Mouse (Mus musculus): ENCODE data around the gene Svs4. TPM values are rescaled to one million over a fixed set of nuclear protein-coding genes. Genes with fewer than 3 reads are reported as not detected.

Svs4 gene
- not detected in 2 replicates for polyA plus RNA-seq (2012; rRNA removed)

GRCm38 (mm10) chr2:164278359-164278758, at the start of gene Svs4:
Gene Svs4 (minus strand): TSS chr2:164278459.

GRCm38 (mm10) chr2:164316451-164316850, 38.2 kb upstream of the Svs4 start, which contains the start of gene Svs6:
Gene Svs6 (plus strand): TSS chr2:164316751.

GRCm38 (mm10) chr2:164288968-164289367, 10.7 kb upstream of the Svs4 start, which contains the start of gene Svs3a:
Gene Svs3a (plus strand): TSS chr2:164289268.

GRCm38 (mm10) chr2:164256540-164256939, 21.7 kb downstream of the Svs4 start, which contains the start of gene Svs3b:
Gene Svs3b (minus strand): TSS chr2:164256640.

GRCm38 (mm10) chr2:164238366-164238765, 39.9 kb downstream of the Svs4 start, which contains the start of gene Svs2:
Gene Svs2 (minus strand): TSS chr2:164238466.

Other genes starting within 250 kb of the Svs4 start
- 20.1 and 23.7 TPM in 2 replicates for gene Stk4, start 208.1 kb downstream of the Svs4 start, polyA plus RNA-seq (2012; rRNA removed)
- gene Tomm34, start 207.3 kb downstream of the Svs4 start, polyA plus RNA-seq (2012; rRNA removed), result 31.5 and 36.4 TPM in 2 replicates
- 0.68 and 1.5 TPM in 2 replicates for gene Kcns1, start 107.3 kb downstream of the Svs4 start, polyA plus RNA-seq (2012; rRNA removed)
- not detected in 2 replicates for gene Wfdc5, start 95.7 kb downstream of the Svs4 start, polyA plus RNA-seq (2012; rRNA removed)
- not detected in 2 replicates for gene Wfdc12, start 87.9 kb downstream of the Svs4 start, polyA plus RNA-seq (2012; rRNA removed)
- not detected in 2 replicates for gene Wfdc15a, start 78.3 kb downstream of the Svs4 start, polyA plus RNA-seq (2012; rRNA removed)
- not detected in 2 replicates for gene Wfdc15b, start 56.8 kb downstream of the Svs4 start, polyA plus RNA-seq (2012; rRNA removed)
- gene Svs2, start 40.0 kb downstream of the Svs4 start, polyA plus RNA-seq (2012; rRNA removed), result not detected in 2 replicates
- not detected in 2 replicates for gene Svs3b, start 21.8 kb downstream of the Svs4 start, polyA plus RNA-seq (2012; rRNA removed)
- gene Svs3a, start 10.8 kb upstream of the Svs4 start, polyA plus RNA-seq (2012; rRNA removed), result not detected in 2 replicates
- not detected in 2 replicates for gene Svs6, start 38.3 kb upstream of the Svs4 start, polyA plus RNA-seq (2012; rRNA removed)
- not detected in 2 replicates for gene Svs5, start 54.3 kb upstream of the Svs4 start, polyA plus RNA-seq (2012; rRNA removed)
- gene Slpi, start 110.6 kb upstream of the Svs4 start, polyA plus RNA-seq (2012; rRNA removed), result 0.16 and 1.3 TPM in 2 replicates
- gene Rbpjl, start 124.7 kb upstream of the Svs4 start, polyA plus RNA-seq (2012; rRNA removed), result 0.17 and 0.74 TPM in 2 replicates
- gene Matn4, start 126.7 kb upstream of the Svs4 start, polyA plus RNA-seq (2012; rRNA removed), result 14.9 and 118 TPM in 2 replicates
- 3.3 and 8.2 TPM in 2 replicates for gene Sdc4, start 165.4 kb upstream of the Svs4 start, polyA plus RNA-seq (2012; rRNA removed)
- gene Sys1, start 178.5 kb upstream of the Svs4 start, polyA plus RNA-seq (2012; rRNA removed), result 53.1 and 56.8 TPM in 2 replicates
- gene Gm20458, start 182.5 kb upstream of the Svs4 start, polyA plus RNA-seq (2012; rRNA removed), result 10.3 and 10.7 TPM in 2 replicates
- gene Trp53tg5, start 195.3 kb upstream of the Svs4 start, polyA plus RNA-seq (2012; rRNA removed), result not detected in 2 replicates
- 9.6 and 11.6 TPM in 2 replicates for gene Dbndd2, start 207.6 kb upstream of the Svs4 start, polyA plus RNA-seq (2012; rRNA removed)
- 82.2 and 101 TPM in 2 replicates for gene Pigt, start 219.1 kb upstream of the Svs4 start, polyA plus RNA-seq (2012; rRNA removed)